Mouse (Mus musculus): Measurements from ENCODE around the gene Gnb4. TPM values are rescaled to one million over a fixed set of nuclear protein-coding genes. Genes with fewer than 3 reads are reported as not detected.

Gene Gnb4
- 75.1 and 77.0 TPM in 2 replicates for polyA plus RNA-seq (2015; fragmentation: Nextera tagmentation; extraction: Ambion mirVana)

DNA sequence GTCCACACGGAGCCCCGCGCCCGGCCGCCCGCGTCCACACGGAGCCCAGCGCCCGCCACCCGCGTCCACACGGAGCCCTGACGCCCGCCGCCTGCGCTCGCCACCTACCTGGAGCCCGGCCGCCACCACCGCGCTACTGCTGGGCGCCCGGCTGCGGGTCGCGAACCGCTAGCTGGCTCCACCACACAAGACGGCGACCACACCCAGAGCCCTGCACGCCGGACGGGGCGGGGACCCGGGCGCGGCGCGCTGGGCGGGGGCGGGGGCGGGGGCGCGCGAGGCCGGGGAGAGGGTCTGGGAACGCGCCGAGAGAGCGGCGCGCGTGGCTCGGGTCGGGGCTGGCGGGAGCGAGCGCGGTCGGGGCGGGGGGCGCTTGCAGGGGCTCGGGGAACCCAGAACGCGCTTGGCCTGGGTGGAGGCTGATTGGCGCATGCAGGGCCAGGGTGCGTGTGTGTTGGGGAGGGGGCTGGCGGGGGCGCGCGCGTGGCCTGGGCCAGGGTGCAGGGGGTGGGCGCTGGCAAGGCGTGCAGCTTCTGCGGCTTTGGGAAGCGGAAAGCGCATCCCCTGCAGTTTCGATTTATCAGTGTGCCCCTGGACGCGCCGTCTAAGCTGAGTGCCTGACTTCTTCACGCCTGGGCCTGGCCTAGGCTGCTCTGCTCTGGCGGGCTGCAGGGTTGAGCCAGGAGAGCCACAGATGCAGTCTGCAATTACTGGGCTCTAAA lies at the start of gene Gnb4:
Gnb4 (minus strand) TSS at position 255 of the 722 bp plus-strand sequence.
- no peaks in the 10 kb centered on the region for H3K27me3 ChIP-seq
- H3K4me1 ChIP-seq: peaks cover 6% of the 10 kb centered on the region; the same call in 1 of the 2 replicates
- 2% methylated on average over 79 of the region's 83 CpGs for WGBS
- no peaks in the 10 kb centered on the region for H3K36me3 ChIP-seq
- peak within 1 kb of the TSS; percentile 54 for H3K4me2 ChIP-seq (replicated peaks)
- peak; percentile 87 for ATAC-seq (ENCODE audit: insufficient number of reproducible peaks, low FRiP score, low TSS enrichment, low read depth)
- peak within 1 kb of the TSS; percentile 63 for H3K4me3 ChIP-seq (replicated peaks)
- H3K9me3 ChIP-seq (replicated peaks): no peaks in the 10 kb centered on the region
- H3K27ac ChIP-seq (replicated peaks): peak within 1 kb of the TSS; percentile 83
- H3K9ac ChIP-seq: peak within 1 kb of the TSS; percentile 58

DNA sequence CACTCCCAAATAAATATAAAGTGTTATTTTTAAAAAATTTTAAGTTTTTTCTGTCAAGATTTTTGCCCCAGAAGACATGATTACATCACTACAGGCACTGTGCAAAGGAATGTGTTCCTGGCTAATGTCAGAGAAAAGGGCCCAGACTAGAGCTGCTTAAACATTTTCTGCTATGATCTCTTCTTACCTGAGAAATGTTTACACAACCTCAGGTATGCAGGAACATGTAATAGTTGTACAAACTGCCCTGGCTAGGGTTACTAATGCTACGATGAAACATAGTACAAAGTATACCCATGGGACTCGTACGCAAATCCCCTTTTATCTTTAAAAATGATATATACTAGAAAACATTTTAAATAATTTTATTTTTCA lies 45.2 kb upstream of the Gnb4 start:
- no peaks in the 10 kb centered on the region for H3K4me1 ChIP-seq
- 72% methylated on average over 3 of the region's 3 CpGs for WGBS
- no peak overlapping the region for H3K9ac ChIP-seq
- H3K9me3 ChIP-seq (replicated peaks): no peaks in the 10 kb centered on the region
- H3K27me3 ChIP-seq: no peaks in the 10 kb centered on the region
- H3K36me3 ChIP-seq: no peaks in the 10 kb centered on the region
- H3K4me3 ChIP-seq (replicated peaks): no peak overlapping the region
- ATAC-seq (ENCODE audit: insufficient number of reproducible peaks, low FRiP score, low TSS enrichment, low read depth): no peak
- H3K4me2 ChIP-seq (replicated peaks): no peak overlapping the region
- no peak overlapping the region for H3K27ac ChIP-seq (replicated peaks)

- no peaks in the 10 kb centered on the region for H3K27me3 ChIP-seq
- no peaks in the 10 kb centered on the region for H3K4me1 ChIP-seq
- 59% methylated on average over 8 of the region's 8 CpGs for WGBS
- H3K4me2 ChIP-seq (replicated peaks): no peak overlapping the region
- no peaks in the 10 kb centered on the region for H3K9me3 ChIP-seq (replicated peaks)
- no peak overlapping the region for H3K4me3 ChIP-seq (replicated peaks)
- H3K9ac ChIP-seq: no peak overlapping the region
- no peak overlapping the region for H3K27ac ChIP-seq (replicated peaks)
- no peak for ATAC-seq (ENCODE audit: insufficient number of reproducible peaks, low FRiP score, low TSS enrichment, low read depth)
- H3K36me3 ChIP-seq: no peaks in the 10 kb centered on the region
These were observed 44.6 kb upstream of the Gnb4 start for GRCm38 (mm10) chr3:32660831-32661555.

DNA sequence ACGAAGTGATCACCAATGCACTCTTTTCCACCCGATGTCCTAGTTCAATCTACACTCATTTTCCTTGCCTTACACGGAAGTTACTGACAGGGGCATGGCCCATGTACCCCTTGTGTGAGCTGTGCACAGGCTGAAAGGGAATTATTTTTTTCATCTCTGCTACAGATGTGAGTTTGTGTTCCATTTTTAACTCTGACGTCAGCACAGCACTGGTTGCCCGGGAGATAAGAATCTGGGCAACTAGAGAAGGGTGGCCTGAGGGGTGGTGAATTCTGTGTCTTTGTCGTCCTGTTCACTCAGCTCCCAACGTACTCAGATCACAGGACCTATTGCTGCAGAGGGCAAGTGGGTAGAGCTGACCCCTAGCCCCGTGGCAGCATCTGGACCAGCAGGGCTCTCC lies 43.9 kb upstream of the Gnb4 start:
- ATAC-seq (ENCODE audit: insufficient number of reproducible peaks, low FRiP score, low TSS enrichment, low read depth): no peak; the same call in 1 of the 2 replicates
- Histone ChIP-seq H3K4me3 (replicated peaks) (no peak overlapping the region), H3K9ac (no peak overlapping the region), H3K9me3 (replicated peaks) (no peaks in the 10 kb centered on the region), H3K36me3 (no peaks in the 10 kb centered on the region), H3K4me2 (replicated peaks) (no peak overlapping the region), H3K27ac (replicated peaks) (no peak overlapping the region), H3K27me3 (no peaks in the 10 kb centered on the region), H3K4me1 (no peaks in the 10 kb centered on the region)
- 42% methylated on average over 8 of the region's 8 CpGs for WGBS

DNA sequence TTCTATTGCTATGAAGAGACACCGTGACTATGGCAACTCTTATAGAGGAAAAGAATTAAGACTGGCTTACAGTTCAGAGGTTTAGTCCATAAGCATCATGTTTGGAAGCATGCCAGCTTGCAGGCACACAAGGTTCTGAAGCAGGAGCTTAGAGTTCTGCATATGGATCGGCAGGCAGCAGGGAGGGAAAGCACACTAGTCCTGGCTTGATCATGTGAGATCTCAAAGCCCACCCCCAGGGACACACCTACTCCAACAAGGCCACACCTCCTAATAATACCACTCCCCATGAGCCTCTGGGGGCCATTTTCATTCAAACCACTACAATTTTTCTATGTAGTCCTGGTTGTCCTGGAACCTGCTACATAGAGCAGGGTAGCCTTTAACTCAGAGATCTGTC lies 43.1 kb upstream of the Gnb4 start:
- no peak overlapping the region for H3K4me2 ChIP-seq (replicated peaks)
- no peak overlapping the region for H3K4me3 ChIP-seq (replicated peaks)
- no peak for ATAC-seq (ENCODE audit: insufficient number of reproducible peaks, low FRiP score, low TSS enrichment, low read depth)
- H3K4me1 ChIP-seq: no peaks in the 10 kb centered on the region
- WGBS: 90% methylated on average over 2 of the region's 2 CpGs
- H3K9me3 ChIP-seq (replicated peaks): no peaks in the 10 kb centered on the region
- no peak overlapping the region for H3K27ac ChIP-seq (replicated peaks)
- no peaks in the 10 kb centered on the region for H3K27me3 ChIP-seq
- no peaks in the 10 kb centered on the region for H3K36me3 ChIP-seq
- H3K9ac ChIP-seq: no peak overlapping the region

DNA sequence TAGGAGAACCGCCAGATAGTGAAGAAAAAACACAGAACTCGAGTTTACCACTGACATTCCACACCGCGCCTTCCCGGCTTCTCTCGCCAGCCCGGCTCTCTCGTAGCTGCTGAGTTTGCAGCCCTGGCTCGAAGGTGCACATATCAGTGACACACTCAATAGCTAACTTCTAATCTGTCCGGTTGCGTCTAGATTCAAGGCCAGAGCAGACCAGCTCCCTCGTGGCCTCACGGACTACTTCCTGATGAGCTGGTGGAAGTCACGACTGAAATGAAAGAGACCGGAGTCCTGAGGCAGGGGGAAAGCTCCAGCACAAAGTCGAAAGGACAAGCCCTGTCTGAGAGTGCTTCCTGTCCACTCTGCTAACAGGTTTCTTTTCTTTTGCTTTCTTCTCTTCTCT lies 42.4 kb upstream of the Gnb4 start:
- Histone ChIP-seq H3K36me3 (no peaks in the 10 kb centered on the region), H3K4me3 (replicated peaks) (no peak overlapping the region), H3K9ac (no peak overlapping the region), H3K4me2 (replicated peaks) (no peak overlapping the region), H3K9me3 (replicated peaks) (no peaks in the 10 kb centered on the region), H3K27me3 (no peaks in the 10 kb centered on the region), H3K4me1 (no peaks in the 10 kb centered on the region), H3K27ac (replicated peaks) (no peak overlapping the region)
- no peak for ATAC-seq (ENCODE audit: insufficient number of reproducible peaks, low FRiP score, low TSS enrichment, low read depth)
- WGBS: 69% methylated on average over 16 of the region's 16 CpGs

- no peak for ATAC-seq (ENCODE audit: insufficient number of reproducible peaks, low FRiP score, low TSS enrichment, low read depth)
- no peak overlapping the region for H3K4me3 ChIP-seq (replicated peaks)
- no peaks in the 10 kb centered on the region for H3K9me3 ChIP-seq (replicated peaks)
- WGBS: 76% methylated on average over 7 of the region's 7 CpGs
- H3K27me3 ChIP-seq: no peaks in the 10 kb centered on the region
- H3K27ac ChIP-seq (replicated peaks): no peak overlapping the region
- no peak overlapping the region for H3K4me2 ChIP-seq (replicated peaks)
- H3K9ac ChIP-seq: no peak overlapping the region
- H3K4me1 ChIP-seq: no peaks in the 10 kb centered on the region
- H3K36me3 ChIP-seq: no peaks in the 10 kb centered on the region
These were observed 42.0 kb upstream of the Gnb4 start for GRCm38 (mm10) chr3:32658401-32658800.

GRCm38 (mm10) chr3:32656398-32656994 lies 40.1 kb upstream of the Gnb4 start:
- Histone ChIP-seq H3K9me3 (replicated peaks) (no peaks in the 10 kb centered on the region), H3K4me3 (replicated peaks) (no peak overlapping the region), H3K36me3 (no peaks in the 10 kb centered on the region), H3K9ac (no peak overlapping the region), H3K4me2 (replicated peaks) (no peak overlapping the region), H3K27me3 (no peaks in the 10 kb centered on the region), H3K27ac (replicated peaks) (no peak overlapping the region), H3K4me1 (no peaks in the 10 kb centered on the region)
- 80% methylated on average over 10 of the region's 10 CpGs for whole genome bisulfite sequencing
- no peak for ATAC-seq (ENCODE audit: insufficient number of reproducible peaks, low FRiP score, low TSS enrichment, low read depth)

- no peaks in the 10 kb centered on the region for H3K27me3 ChIP-seq
- ATAC-seq (ENCODE audit: insufficient number of reproducible peaks, low FRiP score, low TSS enrichment, low read depth): no peak
- no peaks in the 10 kb centered on the region for H3K9me3 ChIP-seq (replicated peaks)
- H3K4me3 ChIP-seq (replicated peaks): no peak overlapping the region
- no peak overlapping the region for H3K9ac ChIP-seq
- 84% methylated on average over 4 of the region's 4 CpGs for whole genome bisulfite sequencing
- H3K4me2 ChIP-seq (replicated peaks): no peak overlapping the region
- no peak overlapping the region for H3K27ac ChIP-seq (replicated peaks)
- H3K36me3 ChIP-seq: no peaks in the 10 kb centered on the region
- no peaks in the 10 kb centered on the region for H3K4me1 ChIP-seq
These were observed 39.6 kb upstream of the Gnb4 start for GRCm38 (mm10) chr3:32655994-32656393.

GRCm38 (mm10) chr3:32652739-32653138 lies 36.4 kb upstream of the Gnb4 start:
- H3K27ac ChIP-seq (replicated peaks): no peak overlapping the region
- H3K4me3 ChIP-seq (replicated peaks): no peak overlapping the region
- ATAC-seq (ENCODE audit: insufficient number of reproducible peaks, low FRiP score, low TSS enrichment, low read depth): no peak
- H3K4me2 ChIP-seq (replicated peaks): no peak overlapping the region
- H3K9me3 ChIP-seq (replicated peaks): no peaks in the 10 kb centered on the region
- H3K36me3 ChIP-seq: no peaks in the 10 kb centered on the region
- 72% methylated on average over 4 of the region's 4 CpGs for WGBS
- H3K27me3 ChIP-seq: no peaks in the 10 kb centered on the region
- no peaks in the 10 kb centered on the region for H3K4me1 ChIP-seq
- no peak overlapping the region for H3K9ac ChIP-seq

DNA sequence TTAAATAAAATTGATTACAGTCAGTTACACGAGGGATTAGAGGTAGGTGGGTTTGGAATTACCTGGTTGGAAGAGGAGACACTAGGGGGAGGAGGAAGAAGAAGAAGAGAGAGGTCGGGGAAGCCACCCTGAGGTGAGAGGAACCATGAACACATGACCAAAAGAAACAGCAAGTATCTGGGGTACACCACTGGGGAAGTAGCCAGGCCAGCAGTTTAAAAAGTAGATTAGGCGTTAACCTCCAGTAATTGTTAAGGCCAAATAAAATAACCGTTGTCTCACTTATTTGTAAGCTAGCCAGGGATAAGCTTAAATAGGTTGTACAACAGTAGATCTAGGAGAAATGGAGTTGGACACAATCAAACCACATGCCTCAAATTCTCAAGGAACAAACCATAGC lies 32.9 kb upstream of the Gnb4 start:
- Histone ChIP-seq H3K4me3 (replicated peaks) (no peak overlapping the region), H3K27me3 (no peaks in the 10 kb centered on the region), H3K36me3 (no peaks in the 10 kb centered on the region), H3K4me2 (replicated peaks) (no peak overlapping the region), H3K9me3 (replicated peaks) (no peaks in the 10 kb centered on the region), H3K4me1 (no peaks in the 10 kb centered on the region), H3K9ac (no peak overlapping the region), H3K27ac (replicated peaks) (no peak overlapping the region)
- ATAC-seq (ENCODE audit: insufficient number of reproducible peaks, low FRiP score, low TSS enrichment, low read depth): no peak
- 75% methylated on average over 4 of the region's 4 CpGs for WGBS
